Mouse (Mus musculus): ENCODE data around the gene Egfl8. TPM values are rescaled to one million over a fixed set of nuclear protein-coding genes. Genes with fewer than 3 reads are reported as not detected.

The Egfl8 gene
- polyA plus RNA-seq, 1 experiment from 2014 or later, result 4.4 TPM

GRCm38 (mm10) chr17:34591029-34591993 lies 24.5 kb downstream of the Egfl8 start, which contains the start of gene Pbx2:
Pbx2 (plus strand) TSS chr17:34591266.
- H3K4me3 ChIP-seq (ENCODE audit: low read depth, low read length), result peak within 1 kb of the TSS; percentile 85
- no peak for TF ChIP-seq EP300 (optimal IDR thresholded peaks at IDR 0.05)
- no peak for TF ChIP-seq CTCF (IDR thresholded peaks at IDR 0.05; ENCODE audit: low read depth)
- peak within 1 kb of the TSS; percentile 95 for H3K9ac ChIP-seq (ENCODE audit: low read length)
- H3K4me1 ChIP-seq (replicated peaks; ENCODE audit: control insufficient read depth, insufficient read depth), result peaks cover 9% of the 10 kb centered on the region
- H3K9me3 ChIP-seq (ENCODE audit: control insufficient read depth, low read length), result no peaks in the 10 kb centered on the region
- peaks cover 8% of the 10 kb centered on the region for H3K36me3 ChIP-seq (ENCODE audit: control insufficient read depth, insufficient read depth, low read length)
- no peak for ATAC-seq (ENCODE audit: low FRiP score, low TSS enrichment)
- no peaks in the 10 kb centered on the region for H3K27me3 ChIP-seq (ENCODE audit: control insufficient read depth, insufficient read depth, low read length)
- WGBS, result 8% methylated on average over 21 of the region's 21 CpGs
- DNase-seq (ENCODE audit: low spot score), result peak; percentile 41
- H3K4me2 ChIP-seq (replicated peaks; ENCODE audit: low read depth), result peak within 1 kb of the TSS; percentile 89
- peak within 1 kb of the TSS; percentile 97 for H3K27ac ChIP-seq (replicated peaks)

- peaks cover 5% of the 10 kb centered on the region for H3K36me3 ChIP-seq (ENCODE audit: control insufficient read depth, insufficient read depth, low read length)
- 0 out of 2 replicates have a peak overlapping the region, but pooled peaks have one; percentile 95 for H3K9ac ChIP-seq (ENCODE audit: low read length)
- H3K4me3 ChIP-seq (ENCODE audit: low read depth, low read length), result no peak overlapping the region
- H3K4me2 ChIP-seq (replicated peaks; ENCODE audit: low read depth), result peak overlapping the region; percentile 89
- ATAC-seq (ENCODE audit: low FRiP score, low TSS enrichment) (no peak), DNase-seq (ENCODE audit: low spot score) (no peak)
- peak overlapping the region; percentile 97 for H3K27ac ChIP-seq (replicated peaks)
- WGBS, result 70% methylated on average over 14 of the region's 15 CpGs
- peaks cover 9% of the 10 kb centered on the region for H3K4me1 ChIP-seq (replicated peaks; ENCODE audit: control insufficient read depth, insufficient read depth)
- H3K27me3 ChIP-seq (ENCODE audit: control insufficient read depth, insufficient read depth, low read length), result no peaks in the 10 kb centered on the region
- TF ChIP-seq EP300 (optimal IDR thresholded peaks at IDR 0.05) (no peak), CTCF (IDR thresholded peaks at IDR 0.05; ENCODE audit: low read depth) (no peak)
- no peaks in the 10 kb centered on the region for H3K9me3 ChIP-seq (ENCODE audit: control insufficient read depth, low read length)
Measured at GRCm38 (mm10) chr17:34590154-34590987, 25.4 kb downstream of the Egfl8 start.

- no peak for DNase-seq (ENCODE audit: low spot score)
- H3K4me3 ChIP-seq (ENCODE audit: low read depth, low read length), result no peak within 1 kb of the TSS
- WGBS, result 9% methylated on average over 7 of the region's 7 CpGs
Measured at GRCm38 (mm10) chr17:34589681-34590101, 26.1 kb downstream of the Egfl8 start, which contains the start of gene Gpsm3. Gpsm3 (plus strand) TSS chr17:34589806.

GRCm38 (mm10) chr17:34589206-34589605 lies 26.6 kb downstream of the Egfl8 start:
- no peak for DNase-seq (ENCODE audit: low spot score)
- Histone ChIP-seq H3K4me1 (replicated peaks; ENCODE audit: control insufficient read depth, insufficient read depth) (peaks cover 9% of the 10 kb centered on the region), H3K27ac (replicated peaks) (peak overlapping the region; percentile 97), H3K4me2 (replicated peaks; ENCODE audit: low read depth) (peak overlapping the region; percentile 89; the same call in 1 of the 2 replicates), H3K27me3 (ENCODE audit: control insufficient read depth, insufficient read depth, low read length) (no peaks in the 10 kb centered on the region), H3K9me3 (ENCODE audit: control insufficient read depth, low read length) (no peaks in the 10 kb centered on the region), H3K9ac (ENCODE audit: low read length) (no peak overlapping the region), H3K36me3 (ENCODE audit: control insufficient read depth, insufficient read depth, low read length) (no peaks in the 10 kb centered on the region), H3K4me3 (ENCODE audit: low read depth, low read length) (no peak overlapping the region)
- no peak for ATAC-seq (ENCODE audit: low FRiP score, low TSS enrichment)
- 53% methylated on average over 7 of the region's 7 CpGs for WGBS
- TF ChIP-seq EP300 (optimal IDR thresholded peaks at IDR 0.05), result no peak
- no peak for TF ChIP-seq CTCF (IDR thresholded peaks at IDR 0.05; ENCODE audit: low read depth)

More at GRCm38 (mm10) chr17:34589681-34590101, 26.1 kb downstream of the Egfl8 start, which contains the start of gene Gpsm3:
- ATAC-seq (ENCODE audit: low FRiP score, low TSS enrichment), result peak; percentile 2; the same call in 1 of the 2 replicates
- Histone ChIP-seq H3K4me2 (replicated peaks; ENCODE audit: low read depth) (peak within 1 kb of the TSS; percentile 89), H3K27me3 (ENCODE audit: control insufficient read depth, insufficient read depth, low read length) (no peaks in the 10 kb centered on the region), H3K36me3 (ENCODE audit: control insufficient read depth, insufficient read depth, low read length) (peaks cover 2% of the 10 kb centered on the region; the same call in 1 of the 2 replicates), H3K9ac (ENCODE audit: low read length) (no peak within 1 kb of the TSS), H3K9me3 (ENCODE audit: control insufficient read depth, low read length) (no peaks in the 10 kb centered on the region), H3K4me1 (replicated peaks; ENCODE audit: control insufficient read depth, insufficient read depth) (peaks cover 9% of the 10 kb centered on the region), H3K27ac (replicated peaks) (peak within 1 kb of the TSS; percentile 97)
- TF ChIP-seq CTCF (IDR thresholded peaks at IDR 0.05; ENCODE audit: low read depth), result no peak

GRCm38 (mm10) chr17:34588767-34589166 lies 27.0 kb downstream of the Egfl8 start:
- Histone ChIP-seq H3K4me2 (replicated peaks; ENCODE audit: low read depth) (no peak overlapping the region), H3K27ac (replicated peaks) (no peak overlapping the region), H3K4me3 (ENCODE audit: low read depth, low read length) (no peak overlapping the region), H3K36me3 (ENCODE audit: control insufficient read depth, insufficient read depth, low read length) (no peaks in the 10 kb centered on the region), H3K9ac (ENCODE audit: low read length) (no peak overlapping the region), H3K4me1 (replicated peaks; ENCODE audit: control insufficient read depth, insufficient read depth) (peaks cover 9% of the 10 kb centered on the region), H3K9me3 (ENCODE audit: control insufficient read depth, low read length) (no peaks in the 10 kb centered on the region), H3K27me3 (ENCODE audit: control insufficient read depth, insufficient read depth, low read length) (no peaks in the 10 kb centered on the region)
- DNase-seq (ENCODE audit: low spot score) (no peak), ATAC-seq (ENCODE audit: low FRiP score, low TSS enrichment) (no peak)
- WGBS, result 76% methylated on average over 3 of the region's 3 CpGs
- no peak for TF ChIP-seq CTCF (IDR thresholded peaks at IDR 0.05; ENCODE audit: low read depth)
- no peak for TF ChIP-seq EP300 (optimal IDR thresholded peaks at IDR 0.05)

Data from stomach, postnatal 0 days (tissue).